Comparison of ENCODE assay signal across 8 mouse cellular contexts in genomic region chr17:29549543-29550428, GRCm38 (mm10). TPM values are rescaled to one million over a fixed set of nuclear protein-coding genes. Genes with fewer than 3 reads are reported as not detected.
DNase-seq lines count a peak whose midpoint lies in the region; ATAC-seq lines count a peak whose summit lies in the region.

TSS of gene Gm17657 (minus strand) at chr17:29549638.
TSS of gene Tbc1d22b (plus strand) at chr17:29549785.

- no peaks in the 10 kb centered on the region for H3K27me3 ChIP-seq in hindbrain, embryonic 12.5 days

- peak within 1 kb of the TSS; percentile 89 for H3K9ac ChIP-seq in hindbrain, embryonic 12.5 days

- no peaks in the 10 kb centered on the region for H3K9me3 ChIP-seq in hindbrain, embryonic 12.5 days (replicated peaks)

- peak; percentile 96 for DNase-seq in MN1 (ENCODE audit: low spot score)
- DNase-seq in cerebellum, adult 9-10 months: peak; percentile 97
- peak; percentile 94 to 96 for DNase-seq in frontal cortex, adult 2 months (ENCODE audit: extremely low spot score in 1 of 2, low spot score in 1 of 2)
- DNase-seq in layer of hippocampus, postnatal 14 days (ENCODE audit: low spot score in 2 of 2): peak; percentile 89 to 94
- peak; percentile 94 for DNase-seq in lung, postnatal 14 days
- peak; percentile 82 for DNase-seq in retina, adult 2 months (ENCODE audit: low read depth, low spot score)
- peak; percentile 97 to 98 for DNase-seq in thymus, postnatal 36 days

- H3K4me3 ChIP-seq in hindbrain, embryonic 12.5 days: peak within 1 kb of the TSS; percentile 74

- peaks cover 18% of the 10 kb centered on the region for H3K4me1 ChIP-seq in hindbrain, embryonic 12.5 days

- peak; percentile 98 for ATAC-seq in hindbrain, embryonic 12.5 days (ENCODE audit: low FRiP score)

- H3K36me3 ChIP-seq in hindbrain, embryonic 12.5 days: peaks cover 4% of the 10 kb centered on the region; the same call in 1 of the 2 replicates

- H3K4me2 ChIP-seq in hindbrain, embryonic 12.5 days (replicated peaks): peak within 1 kb of the TSS; percentile 97

- H3K27ac ChIP-seq in hindbrain, embryonic 12.5 days: peak within 1 kb of the TSS; percentile 37; the same call in 1 of the 2 replicates

- 2% methylated on average over 44 of the region's 44 CpGs for WGBS in hindbrain, embryonic 12.5 days

RNA-seq across cellular contexts. Expression of gene Gm17657, which starts in this region (rescaled TPM):
- not detected in 2 replicates for polyA plus RNA-seq in frontal cortex, adult 2 months (2012; rRNA removed)
- polyA plus RNA-seq in hindbrain, embryonic 12.5 days (2016; fragmentation: Nextera tagmentation; extraction: Ambion mirVana): not detected in 2 replicates
- total RNA-seq in layer of hippocampus, postnatal 14 days (2021): not detected

RNA-seq across cellular contexts. Expression of gene Tbc1d22b, which starts in this region (rescaled TPM):
- 35.5 and 35.8 TPM in 2 replicates for polyA plus RNA-seq in frontal cortex, adult 2 months (2012; rRNA removed)
- 24.6 and 26.4 TPM in 2 replicates for polyA plus RNA-seq in hindbrain, embryonic 12.5 days (2016; fragmentation: Nextera tagmentation; extraction: Ambion mirVana)
- total RNA-seq in layer of hippocampus, postnatal 14 days (2021): 10 to 100 TPM; 43.7 to 44.9 TPM

Comparison
In these comparisons a context has a peak if more than half of its experiments do, and no peak if none do; other contexts are left out.
1. Peak in every context shown above with its lines: DNase-seq, ATAC-seq, H3K4me3 ChIP-seq and H3K27ac ChIP-seq.